Mouse (Mus musculus): ENCODE results near the gene Mfap4. TPM values are rescaled to one million over a fixed set of nuclear protein-coding genes. Genes with fewer than 3 reads are reported as not detected.

Gene Mfap4
- polyA plus RNA-seq, 1 experiment from 2014 or later: 66.1 TPM

- H3K4me1 ChIP-seq (replicated peaks; ENCODE audit: control insufficient read depth, insufficient read depth, low read length): peaks cover 7% of the 10 kb centered on the region; the same call in 1 of the 2 replicates
- no peak overlapping the region for H3K4me2 ChIP-seq (ENCODE audit: low read depth, low read length, severe bottlenecking)
- 84% methylated on average over 9 of the region's 9 CpGs for WGBS
- H3K36me3 ChIP-seq (ENCODE audit: control insufficient read depth, insufficient read depth, low read length): no peaks in the 10 kb centered on the region
- no peak overlapping the region for H3K9ac ChIP-seq (ENCODE audit: low read length)
- no peaks in the 10 kb centered on the region for H3K9me3 ChIP-seq (ENCODE audit: control insufficient read depth, low read length)
- H3K27me3 ChIP-seq (ENCODE audit: control insufficient read depth, insufficient read depth, low read length): no peaks in the 10 kb centered on the region
- no peak overlapping the region for H3K4me3 ChIP-seq (ENCODE audit: low read depth, low read length)
- DNase-seq (ENCODE audit: low spot score) (no peak), ATAC-seq (replicated peaks; ENCODE audit: low FRiP score) (no peak)
- H3K27ac ChIP-seq (ENCODE audit: low read depth, low read length): no peak overlapping the region
Observed at GRCm38 (mm10) chr11:61448599-61449225, 36.5 kb upstream of the Mfap4 start.

- 77% methylated on average over 24 of the region's 24 CpGs for WGBS
- Histone ChIP-seq H3K9ac (ENCODE audit: low read length) (no peak overlapping the region), H3K27me3 (ENCODE audit: control insufficient read depth, insufficient read depth, low read length) (no peaks in the 10 kb centered on the region), H3K36me3 (ENCODE audit: control insufficient read depth, insufficient read depth, low read length) (no peaks in the 10 kb centered on the region), H3K4me2 (ENCODE audit: low read depth, low read length, severe bottlenecking) (no peak overlapping the region), H3K27ac (ENCODE audit: low read depth, low read length) (no peak overlapping the region), H3K4me1 (replicated peaks; ENCODE audit: control insufficient read depth, insufficient read depth, low read length) (peaks cover 11% of the 10 kb centered on the region; the same call in 1 of the 2 replicates), H3K9me3 (ENCODE audit: control insufficient read depth, low read length) (no peaks in the 10 kb centered on the region), H3K4me3 (ENCODE audit: low read depth, low read length) (no peak overlapping the region)
- ATAC-seq (replicated peaks; ENCODE audit: low FRiP score) (no peak), DNase-seq (ENCODE audit: low spot score) (no peak)
Observed at GRCm38 (mm10) chr11:61449499-61450292, 35.5 kb upstream of the Mfap4 start.

GRCm38 (mm10) chr11:61464071-61464470 lies 21.2 kb upstream of the Mfap4 start:
- WGBS: 75% methylated on average over 2 of the region's 2 CpGs
- H3K4me3 ChIP-seq (ENCODE audit: low read depth, low read length): no peak overlapping the region
- no peaks in the 10 kb centered on the region for H3K9me3 ChIP-seq (ENCODE audit: control insufficient read depth, low read length)
- no peaks in the 10 kb centered on the region for H3K4me1 ChIP-seq (replicated peaks; ENCODE audit: control insufficient read depth, insufficient read depth, low read length)
- ATAC-seq (replicated peaks; ENCODE audit: low FRiP score) (no peak), DNase-seq (ENCODE audit: low spot score) (no peak)
- H3K36me3 ChIP-seq (ENCODE audit: control insufficient read depth, insufficient read depth, low read length): no peaks in the 10 kb centered on the region
- H3K27me3 ChIP-seq (ENCODE audit: control insufficient read depth, insufficient read depth, low read length): no peaks in the 10 kb centered on the region
- H3K27ac ChIP-seq (ENCODE audit: low read depth, low read length): no peak overlapping the region
- no peak overlapping the region for H3K9ac ChIP-seq (ENCODE audit: low read length)
- H3K4me2 ChIP-seq (ENCODE audit: low read depth, low read length, severe bottlenecking): no peak overlapping the region

- ATAC-seq (replicated peaks; ENCODE audit: low FRiP score) (no peak), DNase-seq (ENCODE audit: low spot score) (no peak)
- Histone ChIP-seq H3K9ac (ENCODE audit: low read length) (no peak overlapping the region), H3K36me3 (ENCODE audit: control insufficient read depth, insufficient read depth, low read length) (no peaks in the 10 kb centered on the region), H3K4me2 (ENCODE audit: low read depth, low read length, severe bottlenecking) (no peak overlapping the region), H3K9me3 (ENCODE audit: control insufficient read depth, low read length) (no peaks in the 10 kb centered on the region), H3K4me1 (replicated peaks; ENCODE audit: control insufficient read depth, insufficient read depth, low read length) (no peaks in the 10 kb centered on the region), H3K4me3 (ENCODE audit: low read depth, low read length) (no peak overlapping the region), H3K27me3 (ENCODE audit: control insufficient read depth, insufficient read depth, low read length) (no peaks in the 10 kb centered on the region), H3K27ac (ENCODE audit: low read depth, low read length) (no peak overlapping the region)
- WGBS: 73% methylated on average over 4 of the region's 4 CpGs
Observed at GRCm38 (mm10) chr11:61465422-61465821, 19.8 kb upstream of the Mfap4 start.

- DNase-seq (ENCODE audit: low spot score) (no peak), ATAC-seq (replicated peaks; ENCODE audit: low FRiP score) (no peak)
- Histone ChIP-seq H3K9me3 (ENCODE audit: control insufficient read depth, low read length) (no peaks in the 10 kb centered on the region), H3K9ac (ENCODE audit: low read length) (no peak overlapping the region), H3K36me3 (ENCODE audit: control insufficient read depth, insufficient read depth, low read length) (no peaks in the 10 kb centered on the region), H3K4me1 (replicated peaks; ENCODE audit: control insufficient read depth, insufficient read depth, low read length) (no peaks in the 10 kb centered on the region), H3K4me3 (ENCODE audit: low read depth, low read length) (no peak overlapping the region), H3K27me3 (ENCODE audit: control insufficient read depth, insufficient read depth, low read length) (no peaks in the 10 kb centered on the region), H3K4me2 (ENCODE audit: low read depth, low read length, severe bottlenecking) (no peak overlapping the region), H3K27ac (ENCODE audit: low read depth, low read length) (no peak overlapping the region)
- 90% methylated on average over 4 of the region's 4 CpGs for WGBS
Observed at GRCm38 (mm10) chr11:61468534-61468933, 16.7 kb upstream of the Mfap4 start.

- WGBS: 78% methylated on average over 7 of the region's 7 CpGs
Observed at GRCm38 (mm10) chr11:61469317-61469917, 15.8 kb upstream of the Mfap4 start.

GRCm38 (mm10) chr11:61470880-61471279 lies 14.4 kb upstream of the Mfap4 start:
- Histone ChIP-seq H3K4me3 (ENCODE audit: low read depth, low read length) (no peak overlapping the region), H3K27ac (ENCODE audit: low read depth, low read length) (no peak overlapping the region), H3K9ac (ENCODE audit: low read length) (no peak overlapping the region), H3K4me1 (replicated peaks; ENCODE audit: control insufficient read depth, insufficient read depth, low read length) (no peaks in the 10 kb centered on the region), H3K27me3 (ENCODE audit: control insufficient read depth, insufficient read depth, low read length) (no peaks in the 10 kb centered on the region), H3K36me3 (ENCODE audit: control insufficient read depth, insufficient read depth, low read length) (no peaks in the 10 kb centered on the region), H3K9me3 (ENCODE audit: control insufficient read depth, low read length) (no peaks in the 10 kb centered on the region), H3K4me2 (ENCODE audit: low read depth, low read length, severe bottlenecking) (no peak overlapping the region)
- no peak for ATAC-seq (replicated peaks; ENCODE audit: low FRiP score)
- DNase-seq (ENCODE audit: low spot score): no peak

More at GRCm38 (mm10) chr11:61469317-61469917, 15.8 kb upstream of the Mfap4 start:
- no peak overlapping the region for H3K9ac ChIP-seq (ENCODE audit: low read length)
- ATAC-seq (replicated peaks; ENCODE audit: low FRiP score) (no peak), DNase-seq (ENCODE audit: low spot score) (no peak)
- H3K27me3 ChIP-seq (ENCODE audit: control insufficient read depth, insufficient read depth, low read length): no peaks in the 10 kb centered on the region
- no peak overlapping the region for H3K27ac ChIP-seq (ENCODE audit: low read depth, low read length)
- H3K4me3 ChIP-seq (ENCODE audit: low read depth, low read length): no peak overlapping the region
- H3K4me2 ChIP-seq (ENCODE audit: low read depth, low read length, severe bottlenecking): no peak overlapping the region
- no peaks in the 10 kb centered on the region for H3K4me1 ChIP-seq (replicated peaks; ENCODE audit: control insufficient read depth, insufficient read depth, low read length)
- no peaks in the 10 kb centered on the region for H3K36me3 ChIP-seq (ENCODE audit: control insufficient read depth, insufficient read depth, low read length)
- H3K9me3 ChIP-seq (ENCODE audit: control insufficient read depth, low read length): no peaks in the 10 kb centered on the region

GRCm38 (mm10) chr11:61473630-61474029 lies 11.6 kb upstream of the Mfap4 start:
- 0 out of 2 replicates have a peak, but pooled peaks cover 8% of the 10 kb centered on the region for H3K4me1 ChIP-seq (replicated peaks; ENCODE audit: control insufficient read depth, insufficient read depth, low read length)
- H3K36me3 ChIP-seq (ENCODE audit: control insufficient read depth, insufficient read depth, low read length): no peaks in the 10 kb centered on the region
- no peak for DNase-seq (ENCODE audit: low spot score)
- no peak overlapping the region for H3K4me2 ChIP-seq (ENCODE audit: low read depth, low read length, severe bottlenecking)
- H3K27ac ChIP-seq (ENCODE audit: low read depth, low read length): no peak overlapping the region
- no peak overlapping the region for H3K9ac ChIP-seq (ENCODE audit: low read length)
- no peaks in the 10 kb centered on the region for H3K9me3 ChIP-seq (ENCODE audit: control insufficient read depth, low read length)
- WGBS: 81% methylated on average over 4 of the region's 4 CpGs
- no peak overlapping the region for H3K4me3 ChIP-seq (ENCODE audit: low read depth, low read length)
- no peak for ATAC-seq (replicated peaks; ENCODE audit: low FRiP score)
- H3K27me3 ChIP-seq (ENCODE audit: control insufficient read depth, insufficient read depth, low read length): no peaks in the 10 kb centered on the region

Data from forebrain, embryonic 11.5 days (tissue).